Mouse (Mus musculus) fat pad, adult 2 months (tissue): Measurements from ENCODE around the gene Ybx2.

ENCODE experiments used
- DNase-seq: peaks from one replicate; pipeline ENCODE4 v3.0.0-alpha.2; 2011; ENCODE audit warnings: low read depth, low spot score; ENCODE audit errors: extremely low read depth

Ybx2 gene

GRCm38 (mm10) chr11:69935137-69935879, at the start of gene Ybx2:
Gene Ybx2 (plus strand): TSS chr11:69935796.
- no peak for DNase-seq

DNA sequence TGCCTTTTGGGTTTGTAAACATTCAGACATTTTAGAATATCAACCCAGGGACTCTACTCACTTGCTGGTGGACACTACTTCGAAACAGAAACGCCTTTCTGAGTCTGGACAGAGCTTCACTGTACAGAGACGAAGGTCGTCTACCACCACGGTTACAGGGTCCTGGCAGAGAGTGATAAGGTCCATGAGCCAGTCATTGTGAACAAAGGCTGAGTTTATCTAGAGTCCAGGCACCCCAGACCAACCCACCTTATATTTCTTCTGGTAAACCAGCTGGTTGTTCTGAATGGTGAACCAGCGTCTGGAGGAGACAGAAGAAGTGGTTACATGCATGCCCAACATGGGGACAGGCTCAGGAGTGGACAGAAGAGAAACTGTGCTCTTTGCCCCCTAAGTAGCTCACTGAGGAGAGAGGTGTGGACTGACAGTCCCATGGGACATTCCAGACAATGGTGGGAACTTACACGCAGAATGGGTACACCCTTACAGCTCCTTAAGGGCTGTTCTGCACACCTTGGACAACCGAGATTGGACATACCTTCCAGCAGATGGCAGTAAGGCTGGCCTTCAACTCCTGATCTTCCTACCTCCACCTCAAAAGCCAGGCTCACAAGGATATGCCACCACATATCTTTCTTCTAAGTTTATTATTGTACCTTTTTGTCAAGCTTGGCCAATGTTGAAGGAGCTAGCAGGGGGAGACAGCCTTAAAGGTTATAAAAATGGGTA, 48.5 kb upstream of the Ybx2 start:
- no peak for DNase-seq

DNA sequence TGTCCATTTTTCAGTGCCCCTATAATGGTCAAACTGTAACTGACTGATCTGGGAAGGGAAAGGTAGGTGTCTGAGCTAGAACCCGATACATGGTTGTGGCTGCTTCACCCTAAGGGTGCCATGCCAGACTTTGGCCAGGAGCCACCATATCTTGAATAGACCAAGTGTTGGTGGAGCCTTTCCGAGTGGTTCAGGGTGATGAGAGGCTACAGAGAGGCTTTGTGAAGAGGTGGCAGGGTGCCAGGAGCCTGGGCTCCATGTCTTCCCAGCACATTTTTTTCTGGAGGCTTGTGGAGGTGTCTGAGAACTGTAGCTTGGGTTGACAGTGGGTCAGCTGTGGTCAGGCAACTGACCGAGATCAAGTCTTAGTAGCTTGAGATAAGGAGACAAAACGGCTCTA, 44.1 kb upstream of the Ybx2 start:
- no peak for DNase-seq

DNA sequence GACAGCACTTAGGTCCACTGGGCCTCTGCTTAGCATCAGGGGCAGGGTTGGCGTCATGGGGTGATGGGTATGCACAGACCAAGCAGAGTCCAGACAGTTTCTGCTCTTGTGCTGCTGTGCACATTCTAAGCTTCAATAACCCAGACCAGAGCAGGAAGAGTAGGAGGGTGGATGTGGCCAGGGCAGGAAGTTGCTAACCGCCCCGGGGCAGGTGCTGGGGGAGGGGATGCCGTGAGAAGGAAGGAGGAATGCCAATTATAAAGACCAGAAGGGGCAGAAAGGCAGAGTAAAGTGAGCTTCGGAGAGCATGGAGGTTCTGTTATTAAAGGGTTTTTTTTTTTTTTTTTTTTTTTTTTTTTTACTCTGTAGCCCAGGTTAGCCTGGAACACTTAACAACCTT, 40.9 kb upstream of the Ybx2 start:
- no peak for DNase-seq

- no peak for DNase-seq
These were observed 40.3 kb upstream of the Ybx2 start, which contains the start of gene Acap1 for GRCm38 (mm10) chr11:69895291-69895690. Gene Acap1 (minus strand): TSS chr11:69895539.

GRCm38 (mm10) chr11:69899870-69900269, 35.7 kb upstream of the Ybx2 start:
- no peak for DNase-seq

DNA sequence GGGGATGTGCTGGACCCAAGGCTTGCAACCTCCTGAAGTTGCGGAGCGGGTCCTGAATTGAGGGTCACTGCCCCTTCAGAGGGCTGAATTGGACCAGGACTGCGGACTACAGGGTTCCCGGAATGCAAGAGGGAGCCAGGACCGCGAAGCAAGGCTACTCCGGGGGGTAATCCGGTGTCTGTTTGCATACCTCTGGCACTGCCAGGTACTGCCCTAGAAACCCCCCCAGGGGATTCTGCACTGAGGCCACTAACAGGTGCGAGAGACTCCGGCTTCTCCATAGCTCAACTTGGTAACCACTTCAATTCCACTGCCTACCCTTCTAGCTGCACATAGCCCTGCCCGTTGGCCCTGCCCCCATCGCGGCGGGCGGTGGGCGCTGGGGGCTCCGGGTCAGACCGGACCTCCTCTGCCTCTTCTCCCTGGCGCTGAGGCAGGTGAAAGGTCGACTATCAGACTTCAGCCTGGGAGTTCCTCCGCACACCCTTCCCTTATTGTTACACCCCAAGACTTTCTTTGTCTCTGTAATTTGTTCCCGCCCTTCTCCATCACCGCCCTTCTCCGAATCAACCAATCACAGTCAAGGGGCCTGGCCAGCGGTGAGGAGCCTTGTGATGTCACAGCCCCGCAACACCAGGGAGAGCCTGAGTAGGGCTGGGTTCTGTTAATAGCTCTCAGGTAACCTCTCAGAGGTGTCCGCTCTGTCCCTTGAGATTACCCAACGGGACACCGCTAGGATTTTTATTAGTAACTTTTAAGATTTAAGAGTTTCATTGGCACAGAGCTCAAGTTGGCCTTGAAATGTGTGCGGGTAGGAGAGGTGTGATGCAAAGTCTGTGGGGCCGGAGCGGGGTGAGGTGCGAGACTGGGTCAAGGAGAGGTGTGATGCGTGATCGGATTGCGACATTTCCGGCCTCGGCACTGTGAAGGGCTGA, 34.9 kb upstream of the Ybx2 start, which contains the start of the genes 2810408A11Rik and Neurl4:
Gene 2810408A11Rik, minus strand, starts transcription at position 517 of the 935 bp plus-strand sequence.
Gene Neurl4, plus strand, starts transcription at position 602 of the 935 bp plus-strand sequence.
- no peak for DNase-seq

DNA sequence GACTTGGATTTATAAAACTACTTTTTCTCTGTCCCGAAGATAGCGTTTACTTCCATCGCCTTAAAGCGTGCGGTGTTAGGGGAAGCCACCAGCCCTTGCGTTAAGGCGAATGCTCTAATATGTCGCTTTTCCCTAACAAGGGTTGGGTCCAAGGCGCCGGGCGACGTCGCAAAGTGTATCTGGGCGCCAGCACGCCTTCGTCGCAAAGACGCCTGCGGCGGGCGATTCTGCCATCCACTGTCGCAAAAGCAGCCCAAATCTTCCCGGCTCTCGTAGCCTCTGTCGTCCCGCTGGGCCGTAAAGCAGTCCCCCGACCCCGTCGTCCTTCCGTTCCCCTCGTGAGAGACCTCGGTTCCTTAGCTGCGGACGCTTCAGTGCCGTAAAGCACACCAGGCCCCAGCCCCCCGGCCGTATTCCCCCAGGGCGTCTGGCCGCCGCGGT, 34.2 kb upstream of the Ybx2 start:
- DNase-seq, result no peak

GRCm38 (mm10) chr11:69901993-69902392, 33.6 kb upstream of the Ybx2 start:
- no peak for DNase-seq

DNA sequence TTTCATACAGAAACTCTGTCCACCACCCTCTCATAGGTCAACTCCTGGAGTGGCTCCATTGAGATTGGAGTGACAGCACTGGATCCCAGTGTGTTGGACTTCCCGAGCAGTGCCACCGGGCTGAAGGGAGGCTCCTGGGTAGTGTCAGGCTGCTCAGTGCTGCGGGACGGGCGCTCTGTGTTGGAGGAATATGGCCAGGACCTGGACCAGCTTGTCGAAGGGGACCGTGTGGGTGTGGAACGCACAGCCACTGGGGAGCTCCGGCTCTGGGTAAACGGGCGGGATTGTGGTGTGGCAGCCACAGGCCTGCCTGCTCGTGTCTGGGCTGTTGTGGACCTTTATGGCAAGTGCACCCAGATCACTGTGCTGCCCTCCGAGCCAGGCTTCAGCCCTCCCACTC, 32.6 kb upstream of the Ybx2 start:
- DNase-seq, result no peak

DNA sequence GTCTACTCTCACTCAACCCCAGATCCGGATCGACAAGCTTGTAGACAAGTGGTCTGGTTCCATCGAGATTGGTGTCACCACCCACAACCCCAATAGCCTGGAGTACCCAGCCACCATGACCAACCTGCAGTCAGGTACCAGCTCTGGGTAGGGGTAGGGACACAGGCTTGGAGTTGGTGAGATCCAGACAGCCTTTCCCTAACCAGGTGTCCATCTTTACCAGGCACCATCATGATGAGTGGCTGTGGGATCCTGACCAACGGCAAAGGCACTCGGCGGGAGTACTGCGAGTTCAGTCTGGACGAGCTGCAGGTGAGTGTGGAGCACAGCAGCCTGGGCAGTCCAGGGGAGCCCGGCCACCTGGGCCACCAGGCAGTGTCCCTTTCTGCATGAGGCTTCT, 31.3 kb upstream of the Ybx2 start:
- no peak for DNase-seq

- no peak for DNase-seq
These were observed 27.0 kb upstream of the Ybx2 start for GRCm38 (mm10) chr11:69908645-69909044.

DNA sequence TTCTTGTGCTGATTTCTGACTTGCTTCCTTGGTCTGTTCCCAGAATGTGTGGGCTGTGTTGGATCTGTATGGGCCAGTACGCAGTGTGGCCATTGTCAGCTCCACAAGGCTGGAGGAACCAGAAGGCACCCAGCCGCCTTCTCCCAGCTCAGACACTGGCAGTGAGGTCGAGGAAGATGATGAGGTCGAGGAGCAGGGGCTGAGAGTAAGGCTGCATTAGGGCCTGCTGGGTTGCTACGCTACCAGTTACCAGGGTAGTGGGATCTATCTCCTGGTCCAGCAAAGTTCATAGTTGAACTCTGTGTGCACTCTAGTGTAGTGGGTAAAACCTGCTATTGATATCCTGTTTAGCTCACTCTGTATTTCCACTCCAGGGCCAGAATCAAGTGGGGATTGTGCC, 26.4 kb upstream of the Ybx2 start:
- no peak for DNase-seq

- no peak for DNase-seq
These were observed 25.4 kb upstream of the Ybx2 start for GRCm38 (mm10) chr11:69910177-69910576.

DNA sequence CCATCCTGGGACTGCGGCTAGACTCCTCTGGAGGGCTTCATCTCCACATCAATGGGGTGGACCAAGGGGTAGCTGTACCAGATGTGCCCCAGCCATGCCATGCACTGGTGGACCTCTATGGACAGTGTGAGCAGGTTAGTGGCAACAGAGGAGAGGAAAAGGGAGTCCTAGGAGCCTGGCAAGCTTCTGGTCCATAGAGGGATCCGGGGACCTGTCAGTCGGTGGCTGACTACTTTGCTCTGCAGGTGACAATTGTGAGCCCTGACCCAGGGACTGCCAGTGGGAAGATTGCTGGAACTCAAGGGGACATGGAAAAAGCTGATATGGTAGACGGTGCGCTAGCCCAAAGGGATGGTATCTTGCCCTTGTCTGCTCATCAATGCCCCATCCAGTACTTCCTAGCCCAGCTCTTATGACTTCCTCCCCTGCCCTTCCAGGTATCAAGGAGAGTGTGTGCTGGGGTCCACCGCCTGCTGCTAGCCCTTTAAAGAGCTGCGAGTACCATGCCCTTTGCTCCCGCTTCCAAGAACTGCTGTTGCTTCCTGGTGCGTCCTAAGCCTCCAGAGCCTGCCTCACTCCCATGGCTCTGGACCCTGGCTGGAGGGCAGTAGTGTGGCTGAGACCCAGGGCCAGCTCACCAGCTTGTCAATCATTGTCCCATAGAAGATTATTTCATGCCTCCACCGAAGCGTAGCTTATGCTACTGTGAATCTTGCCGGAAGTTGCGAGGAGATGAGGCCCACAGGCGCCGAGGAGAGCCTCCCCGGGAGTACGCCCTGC, 24.6 kb upstream of the Ybx2 start:
- no peak for DNase-seq

GRCm38 (mm10) chr11:69911701-69912100, 23.9 kb upstream of the Ybx2 start:
- no peak for DNase-seq

- no peak for DNase-seq
These were observed 22.7 kb upstream of the Ybx2 start for GRCm38 (mm10) chr11:69912716-69913530.

GRCm38 (mm10) chr11:69913554-69914371, 21.8 kb upstream of the Ybx2 start, which contains the start of gene Gps2:
Gene Gps2 (plus strand): TSS chr11:69913888.
- no peak for DNase-seq

GRCm38 (mm10) chr11:69914372-69914764, 21.2 kb upstream of the Ybx2 start:
- DNase-seq, result no peak
